Mouse (Mus musculus): Measurements from ENCODE around the gene Psmb4.
"Not testable (repeated sequence)": the region's sequence is repeated elsewhere in the genome, so short reads cannot be mapped to it uniquely, and the experiment has no call there.

- not testable (repeated sequence) for TF ChIP-seq CTCF (conservative IDR thresholded peaks at IDR 0.05; ENCODE audit: insufficient read depth, insufficient read length, low read depth, low read length); POLR2A (IDR thresholded peaks at IDR 0.05; ENCODE audit: low read depth, low read length)
Measured at GRCm38 (mm10) chr3:94931427-94932082, 44.8 kb upstream of the Psmb4 start.
